Mouse (Mus musculus): ENCODE data around the gene Vti1a.

Gene Vti1a
- long read RNA-seq, experiment 1, full-length matches to known transcripts, result 11 of 22 reads
- long read RNA-seq, experiment 1, partial matches to known transcripts, result 1 of 22 reads
- long read RNA-seq, experiment 1, other reads (novel, unspliced or antisense), result 10 of 22 reads
- long read RNA-seq, experiment 2, transcript Vti1a-201 (8 exons, 3,405 nt), result major isoform, 9 of 29 reads
- long read RNA-seq, experiment 2, partial matches to known transcripts, result 5 of 29 reads
- long read RNA-seq, experiment 2, other reads (novel, unspliced or antisense), result 14 of 29 reads

DNA sequence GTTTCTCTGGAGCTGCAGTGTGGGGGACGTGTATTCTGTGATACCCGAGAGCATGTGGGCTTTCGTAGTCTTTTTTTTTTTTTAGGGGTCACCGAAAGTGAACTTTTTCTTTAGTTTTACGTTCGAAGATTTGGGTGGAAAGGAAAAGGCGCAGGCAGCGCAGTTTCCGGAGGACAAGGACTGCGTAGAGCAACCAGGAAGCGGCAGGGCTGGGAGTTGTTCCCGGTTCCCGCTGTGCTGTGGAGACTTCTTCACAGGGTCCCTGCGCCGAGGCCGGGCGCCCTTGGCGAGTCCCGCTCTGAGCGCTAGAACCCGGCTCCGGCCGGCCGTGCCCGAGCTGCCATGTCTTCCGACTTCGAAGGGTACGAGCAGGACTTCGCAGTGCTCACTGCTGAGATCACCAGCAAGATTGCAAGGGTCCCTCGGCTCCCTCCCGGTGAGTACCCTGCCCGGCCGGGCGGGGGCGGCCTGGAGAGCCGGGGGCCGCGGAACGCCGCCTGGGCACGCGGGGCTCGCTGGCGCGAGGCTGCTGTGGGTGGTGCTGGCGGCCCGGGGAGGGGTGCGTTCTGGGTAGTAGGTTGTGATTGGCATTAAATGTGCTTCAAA lies at the start of gene Vti1a:
Gene Vti1a (plus strand): TSS at position 187 of the 606 bp plus-strand sequence.
- intact Hi-C loops (cut with DNase I), result no loop called here

DNA sequence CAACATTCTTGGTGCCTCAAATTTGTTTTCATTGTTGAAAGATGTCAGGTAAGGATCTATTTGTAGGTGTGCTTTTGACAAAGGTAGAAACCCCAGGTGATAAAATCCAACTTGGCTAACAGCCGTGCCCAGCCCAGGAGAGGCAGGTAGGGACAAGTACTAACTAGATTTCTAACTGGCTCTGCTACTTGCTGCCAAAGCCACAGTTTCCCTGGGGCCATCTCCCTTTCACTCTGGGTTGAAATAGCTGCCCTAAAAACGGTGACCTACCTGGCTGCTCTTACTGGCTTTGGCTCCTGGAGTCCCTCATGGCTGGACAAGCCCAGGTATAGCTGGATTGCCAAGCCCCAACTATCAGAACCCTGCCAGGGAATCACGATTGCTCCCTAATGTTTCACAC lies 49.3 kb upstream of the Vti1a start:
- intact Hi-C loops (cut with DNase I), result no loop called here

DNA sequence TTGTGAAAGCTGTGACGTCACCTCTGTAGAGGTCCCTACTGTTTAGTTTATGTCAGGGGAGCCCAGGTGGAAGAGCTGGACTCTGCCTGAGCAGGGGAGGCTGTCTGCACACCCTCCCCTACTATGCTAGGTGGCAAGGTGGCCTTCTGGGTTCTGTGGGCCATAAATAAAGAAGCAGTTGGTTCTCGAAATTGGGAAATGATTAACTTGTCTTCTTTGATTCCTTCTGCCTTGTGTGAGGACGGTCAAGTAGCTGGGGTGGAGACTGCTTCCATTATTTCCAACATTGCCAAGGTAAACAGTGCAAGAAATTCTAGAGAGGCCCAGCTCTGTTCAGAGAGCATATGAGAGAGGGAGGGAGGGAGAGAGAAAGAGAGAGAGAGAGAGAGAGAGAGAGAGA lies 47.9 kb upstream of the Vti1a start:
- intact Hi-C loops (cut with DNase I), result no loop called here

DNA sequence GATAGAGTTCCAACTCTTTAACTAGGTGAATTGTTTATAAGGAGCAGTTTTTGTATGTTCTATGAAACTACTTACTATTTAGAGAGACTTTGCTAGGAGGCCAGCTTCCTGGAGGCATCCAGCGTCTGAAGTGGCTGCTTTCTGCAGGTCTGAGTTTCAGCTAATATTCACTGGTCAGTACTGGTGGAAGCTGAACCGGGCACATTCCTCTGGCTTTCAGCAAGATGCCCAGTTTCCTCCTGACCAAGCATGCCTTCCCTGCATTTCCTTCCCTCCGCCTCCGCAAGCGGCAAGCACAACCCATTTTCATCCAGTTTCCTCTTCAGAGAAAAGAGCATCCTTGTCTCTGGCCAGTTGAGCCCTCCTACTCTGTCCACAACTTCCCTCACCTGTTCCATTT lies 47.0 kb upstream of the Vti1a start:
- intact Hi-C loops (cut with DNase I), result no loop called here

- intact Hi-C loops (cut with DNase I), result no loop called here
Measured at GRCm38 (mm10) chr19:55271448-55271847, 44.6 kb upstream of the Vti1a start.

DNA sequence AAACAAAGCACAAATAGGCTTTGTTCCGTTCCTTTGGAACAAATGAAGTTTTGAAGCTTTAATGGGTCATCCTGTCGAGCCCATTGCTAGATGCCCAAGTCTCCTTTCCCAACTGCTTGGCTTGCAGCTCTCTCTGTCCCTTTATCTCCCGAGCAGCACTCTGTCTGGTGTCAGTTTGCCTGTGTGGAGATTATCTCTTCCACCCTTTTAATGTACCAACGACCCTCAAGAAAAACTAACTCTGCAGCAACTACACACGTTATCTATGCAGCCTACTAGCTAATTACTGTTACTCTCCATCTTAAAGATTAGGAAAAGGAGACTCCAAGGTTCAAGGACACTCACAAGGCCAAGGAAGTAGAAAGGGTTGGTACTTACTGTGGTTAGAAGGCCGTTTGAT lies 42.8 kb upstream of the Vti1a start:
- intact Hi-C loops (cut with DNase I), result no loop called here

GRCm38 (mm10) chr19:55276100-55276499 lies 40.0 kb upstream of the Vti1a start:
- intact Hi-C loops (cut with DNase I), result no loop called here

DNA sequence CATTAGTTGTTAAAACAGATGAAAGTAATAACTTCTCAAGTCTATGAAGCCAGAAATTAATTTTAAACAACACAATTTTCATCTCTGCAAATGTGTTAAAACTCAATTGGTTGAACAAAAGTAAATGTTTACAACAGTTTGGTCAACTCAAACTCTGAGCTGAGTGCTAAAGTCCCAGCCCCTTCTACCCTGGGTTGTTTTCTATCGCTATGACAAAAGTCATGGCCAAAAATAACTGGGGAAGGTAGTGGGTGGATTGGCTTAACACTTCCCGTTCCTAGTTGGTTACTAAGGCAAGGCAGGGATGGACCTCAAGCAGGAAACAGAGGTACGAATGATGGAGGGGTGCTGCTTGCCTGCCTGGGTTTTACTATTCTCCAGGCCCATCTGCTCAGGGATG lies 39.3 kb upstream of the Vti1a start:
- intact Hi-C loops (cut with DNase I), result no loop called here

DNA sequence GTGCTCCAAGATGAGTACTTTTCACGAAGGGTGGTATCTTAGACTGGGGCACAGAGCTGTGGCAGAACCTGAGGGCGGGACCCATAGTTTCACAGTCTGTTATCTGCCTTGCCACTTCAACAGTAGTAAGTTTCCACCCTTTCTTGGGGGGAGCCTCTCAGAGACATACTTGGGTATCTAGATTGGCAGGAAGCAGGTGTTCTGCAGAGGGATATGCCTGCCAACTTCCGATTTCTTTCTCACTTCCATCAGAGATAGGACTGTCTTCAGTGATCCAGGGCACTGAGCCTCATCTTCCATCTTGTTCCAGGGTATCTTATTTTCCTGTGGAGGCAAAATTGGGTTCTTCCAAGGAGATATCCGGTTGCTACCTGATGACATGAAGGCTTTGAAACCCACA lies 32.0 kb upstream of the Vti1a start:
- intact Hi-C loops (cut with DNase I), result no loop called here

GRCm38 (mm10) chr19:55286034-55286433 lies 30.1 kb upstream of the Vti1a start:
- intact Hi-C loops (cut with DNase I), result no loop called here

GRCm38 (mm10) chr19:55288974-55289373 lies 27.1 kb upstream of the Vti1a start:
- intact Hi-C loops (cut with DNase I), result no loop called here

- intact Hi-C loops (cut with DNase I), result no loop called here
Measured at GRCm38 (mm10) chr19:55290621-55291270, 25.3 kb upstream of the Vti1a start.

GRCm38 (mm10) chr19:55292210-55292850 lies 23.8 kb upstream of the Vti1a start:
- intact Hi-C loops (cut with DNase I), result no loop called here

GRCm38 (mm10) chr19:55293175-55293574 lies 22.9 kb upstream of the Vti1a start:
- intact Hi-C loops (cut with DNase I), result no loop called here

DNA sequence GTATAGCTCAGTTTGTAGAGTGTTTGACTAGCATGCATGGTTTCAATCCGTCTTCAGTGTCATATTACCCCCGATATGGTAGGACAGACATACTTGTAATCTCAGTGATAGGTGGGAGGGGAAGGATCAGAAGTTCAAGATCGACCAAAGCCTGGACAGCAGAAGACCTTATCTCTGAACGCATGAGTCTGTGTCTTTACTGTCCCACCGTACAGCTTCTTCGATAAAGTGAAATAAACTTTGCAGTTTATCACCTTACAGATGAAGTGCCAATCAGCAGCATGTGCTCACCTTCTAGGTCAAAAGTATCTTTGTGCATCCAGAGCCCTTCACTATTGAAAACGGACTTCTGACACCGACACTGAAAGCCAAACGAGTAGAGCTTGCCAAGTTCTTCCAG lies 21.0 kb upstream of the Vti1a start:
- intact Hi-C loops (cut with DNase I), result no loop called here

DNA sequence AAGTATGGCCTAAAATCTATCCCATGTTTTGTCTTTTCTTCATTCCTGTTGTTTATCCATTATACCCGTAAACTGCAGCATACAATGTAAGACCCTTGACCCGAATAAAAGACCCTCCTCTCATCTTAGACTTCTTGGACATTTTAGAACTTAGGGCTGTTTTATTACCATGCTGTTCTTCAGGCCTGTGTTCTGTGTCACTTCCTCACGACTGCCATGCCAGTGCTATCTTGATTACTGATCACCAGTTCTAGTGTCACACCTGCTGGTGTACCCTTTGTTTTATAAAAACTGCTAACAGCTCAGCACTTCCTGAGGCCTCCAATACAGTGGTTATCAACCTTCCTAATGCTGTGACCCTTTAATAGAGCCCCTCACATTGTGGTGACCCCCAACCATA lies 20.5 kb upstream of the Vti1a start:
- intact Hi-C loops (cut with DNase I), result no loop called here

- intact Hi-C loops (cut with DNase I), result no loop called here
Measured at GRCm38 (mm10) chr19:55296301-55296700, 19.8 kb upstream of the Vti1a start.

- intact Hi-C loops (cut with DNase I), result no loop called here
Measured at GRCm38 (mm10) chr19:55297489-55297888, 18.6 kb upstream of the Vti1a start.

- intact Hi-C loops (cut with DNase I), result no loop called here
Measured at GRCm38 (mm10) chr19:55297961-55298360, 18.1 kb upstream of the Vti1a start.

- intact Hi-C loops (cut with DNase I), result no loop called here
Measured at GRCm38 (mm10) chr19:55299378-55299777, 16.7 kb upstream of the Vti1a start.

- intact Hi-C loops (cut with DNase I), result no loop called here
Measured at GRCm38 (mm10) chr19:55300525-55300924, 15.6 kb upstream of the Vti1a start.

DNA sequence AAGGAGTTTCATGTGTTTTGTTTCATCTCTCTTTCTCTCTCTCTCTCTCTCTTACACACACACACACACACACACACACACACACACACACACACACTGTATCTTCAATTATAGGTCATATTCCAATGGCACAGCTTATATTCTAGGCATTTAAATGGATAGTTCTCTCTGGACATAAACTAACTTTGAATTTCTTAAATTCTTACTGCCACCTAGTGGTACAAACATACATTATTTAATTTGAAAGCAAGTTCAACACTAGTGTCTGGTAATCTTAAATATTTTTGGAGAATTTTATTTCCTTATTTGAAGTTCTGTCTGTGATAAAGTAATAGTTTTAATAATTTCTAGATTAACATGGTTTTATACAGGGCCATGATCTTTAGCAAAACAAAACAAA lies 11.1 kb upstream of the Vti1a start:
- intact Hi-C loops (cut with DNase I), result loop anchor here (2.0 kb wide), 1 partner anchor 86 kb away; no protein-coding TSS in a partner anchor
